Comparison of ENCODE assay signal across 23 mouse cellular contexts in the genomic region with DNA sequence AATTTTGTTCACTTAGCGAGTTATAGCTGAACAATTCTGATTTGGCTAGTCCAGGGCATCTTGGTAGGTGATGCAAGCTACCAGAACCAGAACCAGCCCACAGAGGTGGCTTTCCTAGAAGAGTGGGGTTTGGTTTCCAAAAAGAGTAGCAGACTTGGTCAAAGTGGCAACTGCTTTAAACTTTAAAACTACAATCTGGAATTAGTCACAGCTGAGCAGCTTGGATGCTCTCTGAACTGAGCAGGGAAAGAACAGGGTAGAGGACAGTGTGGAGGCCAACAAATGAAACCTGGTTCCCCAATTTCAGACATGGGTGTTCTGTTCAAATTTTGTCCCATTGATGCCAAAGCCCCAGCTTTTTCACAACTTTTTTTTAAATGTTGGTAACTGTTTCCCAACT.
A peak's percentile ranks its signal among the peaks of the same experiment; 100 is the strongest.
DNase-seq lines count a peak whose midpoint lies in the region; ATAC-seq and TF ChIP-seq lines count a peak whose summit lies in the region.
"Had no signal": no experiment of that assay in that cellular context is flagged by ENCODE, and none has a peak within 500 bp of the region (broad histone marks: within the 10 kb centered on the region; RNA-seq: fewer than 3 reads in every experiment).

No protein-coding gene starts in this region.

- no peaks in the 10 kb centered on the region for H3K27me3 ChIP-seq in kidney, adult 2 months (replicated peaks; ENCODE audit: control insufficient read depth, insufficient read depth, low read length)
- no peaks in the 10 kb centered on the region for H3K27me3 ChIP-seq in liver, adult 2 months (ENCODE audit: control insufficient read depth, insufficient read depth, low read length)
- no peaks in the 10 kb centered on the region for H3K27me3 ChIP-seq in forebrain, postnatal 0 days (ENCODE audit: insufficient read depth, low read length)
- H3K27me3 ChIP-seq: CH12.LX, Patski had no signal

- H3K4me2 ChIP-seq in forebrain, postnatal 0 days (ENCODE audit: low read depth): no peak overlapping the region

- H3K9ac ChIP-seq in liver, adult 2 months (ENCODE audit: low read depth, low read length): no peak overlapping the region
- no peak overlapping the region for H3K9ac ChIP-seq in forebrain, postnatal 0 days

- no peak for TF ChIP-seq POLR2A in kidney, adult 2 months (IDR thresholded peaks at IDR 0.05; ENCODE audit: low read depth, low read length)
- TF ChIP-seq POLR2A in liver, adult 2 months (IDR thresholded peaks at IDR 0.05; ENCODE audit: extremely low read depth, insufficient read depth, low read length): no peak

- H3K4me3 ChIP-seq in kidney, adult 2 months (ENCODE audit: insufficient read depth, low read depth, low read length): no peak overlapping the region
- no peak overlapping the region for H3K4me3 ChIP-seq in liver, adult 2 months (ENCODE audit: insufficient read depth, low read depth, low read length)
- H3K4me3 ChIP-seq in brown adipose tissue, adult 24 weeks (ENCODE audit: insufficient read depth, low read depth, low read length): no peak overlapping the region
- H3K4me3 ChIP-seq in forebrain, postnatal 0 days (ENCODE audit: low read depth, low read length): no peak overlapping the region

- 70% methylated on average over 1 of the region's 1 CpGs for WGBS in kidney, adult 2 months
- WGBS in liver, adult 2 months: 32% methylated on average over 1 of the region's 1 CpGs
- WGBS in forebrain, postnatal 0 days: 98% methylated on average over 1 of the region's 1 CpGs

- DNase-seq in kidney, adult 2 months: peak; percentile 75
- DNase-seq in kidney, postnatal 25 days: no peak
- DNase-seq in kidney, adult 9 months: peak; percentile 51
- DNase-seq in kidney, adult 8-10 months: no peak
- DNase-seq in liver, adult 2 months (ENCODE audit: extremely low read depth, low read depth, low spot score): peak; percentile 56
- DNase-seq in liver: no peak
- DNase-seq in forebrain, postnatal 0 days: no peak
- DNase-seq: adrenal gland, adult 2 months; adrenal gland, adult 8-10 months; adrenal gland, postnatal 10 days; adrenal gland, postnatal 14 days; adrenal gland, postnatal 25 days; adrenal gland, postnatal 36 days; B cell, adult 2 months; cerebellum, adult 11 months; cerebellum, adult 11-12 months; cerebellum, adult 18-20 months had no signal

- no peaks in the 10 kb centered on the region for H3K36me3 ChIP-seq in kidney, adult 2 months (ENCODE audit: control insufficient read depth, insufficient read depth, low read length)
- no peaks in the 10 kb centered on the region for H3K36me3 ChIP-seq in liver, adult 2 months (ENCODE audit: control insufficient read depth, insufficient read depth, low read length)
- no peaks in the 10 kb centered on the region for H3K36me3 ChIP-seq in forebrain, postnatal 0 days (ENCODE audit: insufficient read depth)

- no peak for TF ChIP-seq CTCF in kidney, adult 2 months (conservative IDR thresholded peaks at IDR 0.05; ENCODE audit: insufficient read depth, insufficient read length, low read depth, low read length)
- no peak for TF ChIP-seq CTCF in liver, adult 2 months (IDR thresholded peaks at IDR 0.05; ENCODE audit: low read depth, low read length)
- TF ChIP-seq CTCF in forebrain, postnatal 0 days (IDR thresholded peaks at IDR 0.05; ENCODE audit: low read depth): no peak

- H3K4me1 ChIP-seq in kidney, adult 2 months (ENCODE audit: control insufficient read depth, insufficient read depth, low read length): peaks cover 8% of the 10 kb centered on the region
- peaks cover 16% of the 10 kb centered on the region for H3K4me1 ChIP-seq in liver, adult 2 months (ENCODE audit: control insufficient read depth, insufficient read depth, low read length)
- H3K4me1 ChIP-seq in brown adipose tissue, adult 24 weeks (ENCODE audit: control insufficient read depth, insufficient read depth, insufficient read length, low read length): peaks cover 12% of the 10 kb centered on the region
- H3K4me1 ChIP-seq in forebrain, postnatal 0 days (ENCODE audit: insufficient read depth): no peaks in the 10 kb centered on the region

- no peak for ATAC-seq in forebrain, postnatal 0 days
- ATAC-seq: activated CD4-positive, CD25-positive, alpha-beta regulatory T cell, adult 4 months; CD4-positive, CD25-positive, alpha-beta regulatory T cell, adult 4 months; Patski had no signal

- peaks cover 30% of the 10 kb centered on the region; the same call in 1 of the 2 replicates for H3K79me2 ChIP-seq in liver, adult 2 months (ENCODE audit: control insufficient read depth, insufficient read depth, low read length)

- no peaks in the 10 kb centered on the region for H3K9me3 ChIP-seq in forebrain, postnatal 0 days (ENCODE audit: low read length)
- H3K9me3 ChIP-seq: G1E had no signal

- no peak overlapping the region for H3K27ac ChIP-seq in kidney, adult 2 months (ENCODE audit: insufficient read depth, low read depth, low read length)
- no peak overlapping the region for H3K27ac ChIP-seq in liver, adult 2 months (replicated peaks; ENCODE audit: insufficient read depth, low read depth, low read length)
- H3K27ac ChIP-seq in brown adipose tissue, adult 24 weeks (replicated peaks; ENCODE audit: low read depth, low read length): peak overlapping the region; percentile 52; the same call in 1 of the 2 replicates
- no peak overlapping the region for H3K27ac ChIP-seq in forebrain, postnatal 0 days (ENCODE audit: low read depth, low read length)

Comparison
In these comparisons a context has a peak if more than half of its experiments do, and no peak if none do; other contexts are left out.
1. DNase-seq: peak in kidney, adult 2 months (single experiment), kidney, adult 9 months (single experiment) and liver, adult 2 months (single experiment); none in kidney, postnatal 25 days (0 of 2), kidney, adult 8-10 months (0 of 2), liver (single experiment) and forebrain, postnatal 0 days (single experiment).